Mouse (Mus musculus): ENCODE results near the gene Gpr146. TPM values are rescaled to one million over a fixed set of nuclear protein-coding genes. Genes with fewer than 3 reads are reported as not detected.

Gene Gpr146
- polyA plus RNA-seq (2015; fragmentation: Nextera tagmentation; extraction: Ambion mirVana): 21.5 and 24.2 TPM in 2 replicates

DNA sequence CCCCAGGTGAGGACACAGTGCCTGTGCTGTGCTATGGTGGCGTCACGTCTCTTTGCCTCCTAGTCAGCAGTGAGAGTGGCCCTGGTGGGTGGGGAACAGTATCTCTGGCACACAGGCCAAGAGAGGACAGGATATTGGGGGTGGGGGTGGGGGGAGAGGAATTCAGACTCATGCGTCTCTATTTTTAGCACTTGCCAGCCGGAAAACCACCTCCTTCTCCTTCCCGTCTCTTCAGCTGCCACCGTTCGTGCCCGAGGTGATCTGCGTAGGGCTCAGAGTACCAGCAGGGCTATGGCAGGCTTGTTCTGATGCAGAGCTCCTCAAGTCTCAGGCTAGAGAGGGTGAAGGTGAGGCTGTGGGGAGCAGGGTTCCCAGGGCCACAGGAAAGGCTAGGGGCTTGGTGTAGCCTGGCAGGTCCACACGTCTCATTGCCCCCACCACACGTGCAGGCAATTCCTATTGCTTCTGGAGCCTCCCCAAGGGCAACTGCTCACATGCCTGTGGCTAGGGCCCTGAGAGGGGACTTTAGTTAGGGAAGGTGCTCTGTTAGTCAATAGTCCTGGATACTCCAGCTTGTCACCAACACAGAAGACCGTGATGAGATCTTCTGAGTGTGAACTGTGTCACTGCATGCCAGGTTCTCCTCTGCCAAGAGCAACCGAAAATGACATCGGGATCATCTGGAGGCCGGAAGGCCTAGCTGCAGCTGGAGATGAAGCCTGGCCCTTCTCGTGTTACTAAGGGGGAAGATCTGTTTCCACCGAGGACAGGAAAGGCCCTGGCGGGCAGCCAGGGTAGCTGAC, at the start of gene Gpr146:
Gene Gpr146, plus strand, starts transcription at position 230 of the 803 bp plus-strand sequence.

DNA sequence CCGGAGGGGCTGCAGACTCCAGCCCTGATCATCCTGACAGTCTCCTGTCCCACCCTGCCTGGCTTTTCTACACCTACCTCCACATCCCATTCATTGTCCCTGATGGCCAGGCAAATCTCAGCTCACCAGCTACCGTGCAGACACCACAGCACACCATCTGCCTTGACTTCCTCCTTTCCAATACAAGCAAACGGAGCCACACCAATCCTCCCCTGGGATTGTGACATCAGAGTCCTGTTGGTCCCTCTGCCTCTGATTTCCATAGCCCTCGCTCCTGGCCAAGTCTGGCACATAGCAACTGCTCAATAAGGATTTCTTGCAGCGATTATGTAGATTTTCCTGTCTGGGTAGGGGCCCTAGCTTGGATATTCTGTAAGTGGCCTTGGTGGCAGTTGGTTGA, 26.4 kb upstream of the Gpr146 start, which contains the start of gene Cox19:
Gene Cox19, minus strand, starts transcription at position 285 of the 400 bp plus-strand sequence.

DNA sequence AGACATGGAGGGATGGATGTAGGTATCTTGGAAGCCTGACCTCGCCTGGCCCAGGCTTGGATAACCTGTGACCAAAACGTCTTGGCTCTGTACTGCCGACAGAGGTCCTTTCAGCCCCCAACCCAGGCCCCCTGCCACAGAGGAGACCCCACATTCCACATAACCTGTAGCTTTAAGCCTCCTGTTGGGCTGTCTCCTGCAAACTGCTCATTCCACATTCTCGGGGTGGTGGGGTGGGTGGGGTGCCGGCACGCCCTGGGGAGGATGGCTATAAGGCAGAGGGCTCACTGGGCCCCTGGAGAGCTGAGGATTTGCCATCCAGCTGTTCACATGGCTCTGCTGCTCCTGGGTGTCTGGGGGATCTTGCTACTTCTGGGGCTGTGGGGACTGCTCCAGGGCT, 25.2 kb upstream of the Gpr146 start, which contains the start of gene Cyp2w1:
Gene Cyp2w1, plus strand, starts transcription at position 301 of the 400 bp plus-strand sequence.

DNA sequence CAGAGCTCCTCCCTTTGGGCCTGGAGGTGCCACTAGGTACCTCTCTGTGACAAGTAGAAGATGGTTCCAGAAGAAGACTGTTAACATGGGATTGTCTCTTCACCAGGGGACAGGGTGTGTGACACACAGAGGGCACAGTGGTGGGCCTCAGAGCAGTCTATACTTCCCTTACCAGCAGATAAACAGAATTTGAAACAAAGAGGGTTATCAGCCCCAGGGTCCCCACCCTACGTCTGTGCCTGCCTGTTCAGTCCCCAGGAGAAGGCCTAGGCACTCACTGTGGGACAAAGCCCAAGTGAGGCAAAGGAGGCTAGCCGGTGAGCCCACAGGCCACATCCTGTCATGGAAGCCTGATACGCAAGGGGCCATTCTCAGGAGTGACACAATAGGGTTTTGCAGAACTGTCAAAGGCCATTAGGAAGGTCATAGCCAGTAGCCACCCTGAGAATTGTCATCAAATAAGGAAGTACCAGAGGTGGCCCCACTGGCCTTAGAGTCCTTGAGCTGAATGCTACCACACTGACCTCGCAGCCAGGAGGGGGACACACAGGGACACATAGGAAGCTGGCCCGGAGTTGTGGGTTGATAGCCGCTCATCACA, 27.4 kb downstream of the Gpr146 start, which contains the start of gene C130050O18Rik:
Gene C130050O18Rik, plus strand, starts transcription at position 480 of the 601 bp plus-strand sequence.

DNA sequence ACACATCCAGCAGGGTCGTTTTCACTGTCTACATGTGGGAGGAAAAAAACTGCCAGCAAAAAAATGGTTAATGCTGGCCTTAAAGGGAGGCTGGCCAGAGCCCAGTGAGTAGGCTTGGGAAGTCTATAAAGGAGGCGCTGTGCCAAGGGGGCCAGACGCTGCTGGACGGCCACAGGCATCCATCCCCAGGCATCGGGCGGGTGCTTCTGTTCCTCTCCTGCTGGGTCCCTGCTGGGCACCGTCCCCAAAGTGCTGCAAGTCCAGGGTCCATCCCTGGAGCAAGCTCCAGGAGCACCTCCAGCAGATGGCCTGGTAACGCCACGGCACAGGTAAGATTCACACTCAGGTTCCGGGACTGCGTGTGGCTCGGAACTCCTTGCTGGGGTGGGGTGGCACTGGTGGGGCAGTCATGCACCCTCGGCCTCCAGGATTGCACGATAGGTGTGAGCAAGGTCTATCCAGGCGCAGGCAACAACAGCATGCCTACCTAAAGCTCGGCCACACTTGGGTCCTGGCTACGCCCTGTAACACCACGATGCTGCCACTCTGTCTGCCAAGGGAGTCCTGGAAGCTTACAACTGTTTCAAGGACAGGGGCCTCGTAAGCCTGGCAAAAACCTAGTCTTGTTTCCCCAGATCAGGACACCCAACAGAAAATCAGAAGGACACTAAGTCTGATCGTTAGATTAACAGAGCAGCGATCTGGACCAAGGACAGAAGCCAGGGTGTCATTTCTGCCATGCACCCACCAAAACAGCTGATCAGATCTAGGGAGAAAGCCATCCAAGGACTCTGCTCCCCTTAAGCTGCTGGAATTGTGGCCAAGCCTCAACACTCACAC, 45.7 kb downstream of the Gpr146 start, which contains the start of gene Gper1:
Gene Gper1, plus strand, starts transcription at position 126 of the 840 bp plus-strand sequence.

MicroRNAs within 50 kb of the gene (microRNA counts, 519-probe panel; counts per million panel counts)
- microRNA mmu-miR-339-3p: 88.3 counts per million
- 88.3 counts per million for microRNA mmu-miR-339-5p

Other genes with a start within 250 kb of the Gpr146 start
- 3.9 and 5.0 TPM in 2 replicates for gene Prkar1b, start 227.7 kb upstream of the Gpr146 start, polyA plus RNA-seq (2015; fragmentation: Nextera tagmentation; extraction: Ambion mirVana)
- 1.9 and 2.2 TPM in 2 replicates for gene Dnaaf5, start 227.5 kb upstream of the Gpr146 start, polyA plus RNA-seq (2015; fragmentation: Nextera tagmentation; extraction: Ambion mirVana)
- gene Sun1, start 177.1 kb upstream of the Gpr146 start, polyA plus RNA-seq (2015; fragmentation: Nextera tagmentation; extraction: Ambion mirVana): 23.6 and 26.7 TPM in 2 replicates
- gene Get4, start 125.4 kb upstream of the Gpr146 start, polyA plus RNA-seq (2015; fragmentation: Nextera tagmentation; extraction: Ambion mirVana): 160 and 187 TPM in 2 replicates
- gene Adap1, start 52.1 kb upstream of the Gpr146 start, polyA plus RNA-seq (2015; fragmentation: Nextera tagmentation; extraction: Ambion mirVana): 5.7 and 8.0 TPM in 2 replicates
- 51.9 and 58.0 TPM in 2 replicates for gene Cox19, start 26.3 kb upstream of the Gpr146 start, polyA plus RNA-seq (2015; fragmentation: Nextera tagmentation; extraction: Ambion mirVana)
- gene Cyp2w1, start 25.1 kb upstream of the Gpr146 start, polyA plus RNA-seq (2015; fragmentation: Nextera tagmentation; extraction: Ambion mirVana): not detected in 2 replicates
- gene C130050O18Rik, start 27.6 kb downstream of the Gpr146 start, polyA plus RNA-seq (2015; fragmentation: Nextera tagmentation; extraction: Ambion mirVana): 3.1 and 5.5 TPM in 2 replicates
- gene Gper1, start 45.5 kb downstream of the Gpr146 start, polyA plus RNA-seq (2015; fragmentation: Nextera tagmentation; extraction: Ambion mirVana): 0.46 and 0.72 TPM in 2 replicates
- gene 3110082I17Rik, start 82.8 kb downstream of the Gpr146 start, polyA plus RNA-seq (2015; fragmentation: Nextera tagmentation; extraction: Ambion mirVana): 23.7 and 26.7 TPM in 2 replicates
- 3.1 and 3.3 TPM in 2 replicates for gene Zfand2a, start 106.9 kb downstream of the Gpr146 start, polyA plus RNA-seq (2015; fragmentation: Nextera tagmentation; extraction: Ambion mirVana)
- gene Uncx, start 165.8 kb downstream of the Gpr146 start, polyA plus RNA-seq (2015; fragmentation: Nextera tagmentation; extraction: Ambion mirVana): not detected in 2 replicates